Mouse (Mus musculus) brain, embryonic 14.5 days (tissue): ENCODE data around the gene Zbtb20.

Experiments
- CTCF ChIP-seq: fragments of 200-500 bp; IDR thresholded peaks from 2 replicates; pipeline ENCODE4 v1.5.1; 2012; ENCODE audit warnings: inconsistent platforms, mild to moderate bottlenecking, moderate library complexity, borderline replicate concordance; ENCODE audit not compliant: insufficient read depth, insufficient read length; ENCODE audit errors: extremely low read depth
- POLR2A ChIP-seq: fragments of 200-500 bp; IDR thresholded peaks from 2 replicates; pipeline ENCODE4 v1.6.1; 2012; ENCODE audit warnings: mild to moderate bottlenecking, inconsistent platforms, borderline replicate concordance; ENCODE audit not compliant: poor library complexity, insufficient read depth, insufficient read length, severe bottlenecking; ENCODE audit errors: extremely low read depth

DNA sequence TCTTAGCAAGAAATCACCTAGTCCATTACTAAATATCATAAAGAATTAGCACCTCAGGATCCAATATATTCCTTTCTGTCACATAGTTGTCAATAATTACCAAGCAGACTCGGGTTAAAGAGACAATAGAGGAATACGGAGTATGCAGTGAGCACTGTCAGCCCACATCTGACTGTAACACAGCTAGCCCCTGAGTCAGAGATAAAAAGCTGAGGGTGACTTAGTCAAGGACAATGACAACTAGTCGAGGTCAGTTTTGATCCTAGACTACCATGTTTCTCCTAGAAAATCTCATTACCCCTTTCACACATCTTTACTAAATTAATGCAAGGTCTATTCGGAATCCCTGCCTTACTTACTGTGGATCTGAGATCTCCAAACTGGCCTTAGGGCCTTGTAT lies 465.0 kb downstream of the Zbtb20 start:
- TF ChIP-seq POLR2A: no peak
- TF ChIP-seq CTCF: no peak
